Comparison of ENCODE assay signal across 18 mouse cellular contexts in genomic region chr10:3939895-3940595, GRCm38 (mm10). TPM values are rescaled to one million over a fixed set of nuclear protein-coding genes. Genes with fewer than 3 reads are reported as not detected.
DNase-seq lines count a peak whose midpoint lies in the region; ATAC-seq lines count a peak whose summit lies in the region.
"Had no signal": no experiment of that assay in that cellular context is flagged by ENCODE, and none has a peak within 500 bp of the region (broad histone marks: within the 10 kb centered on the region; RNA-seq: fewer than 3 reads in every experiment).

No protein-coding gene starts in this region.

- no peak overlapping the region for H3K4me2 ChIP-seq in kidney, embryonic 15.5 days
- no peak overlapping the region for H3K4me2 ChIP-seq in midbrain, embryonic 11.5 days
- no peak overlapping the region for H3K4me2 ChIP-seq in midbrain, embryonic 15.5 days
- H3K4me2 ChIP-seq: embryonic facial prominence, embryonic 13.5 days; hindbrain, embryonic 15.5 days; liver, embryonic 11.5 days; midbrain, embryonic 12.5 days; neural tube, embryonic 15.5 days had no signal

- H3K27ac ChIP-seq in kidney, embryonic 15.5 days: peak overlapping the region; percentile 81; the same call in 1 of the 2 replicates
- no peak overlapping the region for H3K27ac ChIP-seq in midbrain, embryonic 11.5 days (ENCODE audit: low read depth, low read length)
- H3K27ac ChIP-seq in midbrain, embryonic 15.5 days: no peak overlapping the region
- H3K27ac ChIP-seq in embryonic facial prominence, embryonic 10.5 days (replicated peaks): peak overlapping the region; percentile 82
- H3K27ac ChIP-seq: embryonic facial prominence, embryonic 13.5 days; hindbrain, embryonic 15.5 days; midbrain, embryonic 12.5 days; neural tube, embryonic 15.5 days had no signal

- H3K4me1 ChIP-seq in kidney, embryonic 15.5 days: peaks cover 18% of the 10 kb centered on the region
- H3K4me1 ChIP-seq in midbrain, embryonic 11.5 days (ENCODE audit: control insufficient read depth, insufficient read depth, low read length): peaks cover 8% of the 10 kb centered on the region
- no peaks in the 10 kb centered on the region for H3K4me1 ChIP-seq in midbrain, embryonic 15.5 days
- peaks cover 28% of the 10 kb centered on the region for H3K4me1 ChIP-seq in embryonic facial prominence, embryonic 10.5 days
- H3K4me1 ChIP-seq: neural tube, embryonic 15.5 days had no signal

- ATAC-seq in kidney, embryonic 15.5 days (replicated peaks; ENCODE audit: low FRiP score): no peak
- ATAC-seq in midbrain, embryonic 11.5 days (ENCODE audit: low FRiP score): no peak
- no peak for ATAC-seq in midbrain, embryonic 15.5 days (replicated peaks)

- no peaks in the 10 kb centered on the region for H3K27me3 ChIP-seq in kidney, embryonic 15.5 days
- no peaks in the 10 kb centered on the region for H3K27me3 ChIP-seq in midbrain, embryonic 11.5 days (ENCODE audit: control insufficient read depth, insufficient read depth, low read length)
- H3K27me3 ChIP-seq in midbrain, embryonic 15.5 days (replicated peaks): no peaks in the 10 kb centered on the region
- no peaks in the 10 kb centered on the region for H3K27me3 ChIP-seq in embryonic facial prominence, embryonic 10.5 days (replicated peaks; ENCODE audit: low read depth, poor library complexity, severe bottlenecking)
- H3K27me3 ChIP-seq: embryonic facial prominence, embryonic 13.5 days; hindbrain, embryonic 15.5 days; neural tube, embryonic 15.5 days had no signal

- H3K9me3 ChIP-seq in kidney, embryonic 15.5 days (replicated peaks): no peaks in the 10 kb centered on the region
- no peaks in the 10 kb centered on the region for H3K9me3 ChIP-seq in midbrain, embryonic 11.5 days (ENCODE audit: control insufficient read depth, low read length)
- no peaks in the 10 kb centered on the region for H3K9me3 ChIP-seq in midbrain, embryonic 15.5 days
- 0 out of 2 replicates have a peak, but pooled peaks cover 5% of the 10 kb centered on the region for H3K9me3 ChIP-seq in embryonic facial prominence, embryonic 10.5 days
- H3K9me3 ChIP-seq: embryonic facial prominence, embryonic 13.5 days; hindbrain, embryonic 15.5 days; midbrain, embryonic 12.5 days; neural tube, embryonic 15.5 days had no signal

- H3K4me3 ChIP-seq in kidney, embryonic 15.5 days (replicated peaks): no peak overlapping the region
- H3K4me3 ChIP-seq in midbrain, embryonic 11.5 days (ENCODE audit: low read depth, low read length): no peak overlapping the region
- H3K4me3 ChIP-seq in midbrain, embryonic 15.5 days: no peak overlapping the region
- no peak overlapping the region for H3K4me3 ChIP-seq in embryonic facial prominence, embryonic 10.5 days
- H3K4me3 ChIP-seq: embryonic facial prominence, embryonic 13.5 days; hindbrain, embryonic 15.5 days; midbrain, embryonic 12.5 days; myocyte; neural tube, embryonic 15.5 days had no signal

- WGBS in kidney, embryonic 15.5 days: 89% methylated on average over 11 of the region's 11 CpGs
- 92% methylated on average over 11 of the region's 11 CpGs for WGBS in midbrain, embryonic 11.5 days
- 90% methylated on average over 11 of the region's 11 CpGs for WGBS in midbrain, embryonic 15.5 days
- 90% methylated on average over 11 of the region's 11 CpGs for WGBS in embryonic facial prominence, embryonic 10.5 days

- peaks cover 21% of the 10 kb centered on the region; the same call in 1 of the 2 replicates for H3K36me3 ChIP-seq in kidney, embryonic 15.5 days
- peaks cover 3% of the 10 kb centered on the region; the same call in 1 of the 2 replicates for H3K36me3 ChIP-seq in midbrain, embryonic 11.5 days (ENCODE audit: control insufficient read depth, insufficient read depth, low read length)
- H3K36me3 ChIP-seq in midbrain, embryonic 15.5 days (replicated peaks): no peaks in the 10 kb centered on the region
- peaks cover 17% of the 10 kb centered on the region for H3K36me3 ChIP-seq in embryonic facial prominence, embryonic 10.5 days (replicated peaks)
- H3K36me3 ChIP-seq: hindbrain, embryonic 15.5 days; neural tube, embryonic 15.5 days had no signal

- no peak for DNase-seq in kidney, postnatal 4 days
- DNase-seq in midbrain, embryonic 11.5 days (ENCODE audit: low spot score, missing footprints): peak; percentile 73
- no peak for DNase-seq in embryonic facial prominence, embryonic 10.5 days (ENCODE audit: low spot score)
- no peak for DNase-seq in urinary bladder, postnatal 4 days (ENCODE audit: low spot score in 2 of 2)
- no peak for DNase-seq in right cerebral cortex, postnatal 4 days
- DNase-seq: cerebellum, adult 8-10 months; gastrocnemius, postnatal 10 days; layer of hippocampus, postnatal 36 days; lung, postnatal 4 days; thymus, adult 18-20 months had no signal

- H3K9ac ChIP-seq in kidney, embryonic 15.5 days: no peak overlapping the region
- H3K9ac ChIP-seq in midbrain, embryonic 11.5 days (ENCODE audit: low read length): no peak overlapping the region
- H3K9ac ChIP-seq in midbrain, embryonic 15.5 days: no peak overlapping the region
- H3K9ac ChIP-seq: embryonic facial prominence, embryonic 13.5 days; hindbrain, embryonic 15.5 days; midbrain, embryonic 12.5 days; neural tube, embryonic 15.5 days had no signal

RNA-seq across cellular contexts. Expression of gene Mthfd1l, which starts 32.9 kb away (rescaled TPM):
- 17.1 and 18.4 TPM in 2 replicates for polyA plus RNA-seq in kidney, embryonic 15.5 days (2015; fragmentation: Nextera tagmentation; extraction: Ambion mirVana)
- 15.1 and 15.4 TPM in 2 replicates for polyA plus RNA-seq in midbrain, embryonic 11.5 days (2014; fragmentation: Nextera tagmentation; extraction: Ambion mirVana)
- polyA plus RNA-seq in midbrain, embryonic 15.5 days (2015; fragmentation: Nextera tagmentation; extraction: Ambion mirVana): 6.0 TPM in 2 replicates
- polyA plus RNA-seq in embryonic facial prominence, embryonic 10.5 days (2016; fragmentation: Nextera tagmentation; extraction: Ambion mirVana): 20.4 and 24.5 TPM in 2 replicates

Comparison
In these comparisons a context has a peak if more than half of its experiments do, and no peak if none do; other contexts are left out.
1. H3K27ac ChIP-seq: peak in kidney, embryonic 15.5 days (single experiment) and embryonic facial prominence, embryonic 10.5 days (single experiment); none in midbrain, embryonic 11.5 days (single experiment) and midbrain, embryonic 15.5 days (single experiment).